Mouse (Mus musculus) neural tube, embryonic 13.5 days (tissue): ENCODE measurements around the gene Tmod1. TPM values are rescaled to one million over a fixed set of nuclear protein-coding genes. Genes with fewer than 3 reads are reported as not detected.

Experiments
- ATAC-seq: fragments of 200-750 bp; cut with Nextera tagmentation; 2 replicates; pipeline ENCODE4 v1.8.0; 2017; ENCODE audit warnings: low read depth, mild to moderate bottlenecking, moderate TSS enrichment, moderate library complexity
- H3K27ac ChIP-seq: fragments of 300-500 bp; sonication (generic); replicated peaks from 2 replicates; pipeline ENCODE4 v1.5.1; 2015; ENCODE audit warnings: moderate library complexity, mild to moderate bottlenecking, inconsistent platforms
- H3K27me3 ChIP-seq: fragments of 300-500 bp; sonication (generic); 2 replicates; pipeline ENCODE4 v1.6.1; 2015; ENCODE audit warnings: mild to moderate bottlenecking, inconsistent platforms
- H3K36me3 ChIP-seq: fragments of 300-500 bp; sonication (generic); 2 replicates; pipeline ENCODE4 v1.6.1; 2015; ENCODE audit warnings: mild to moderate bottlenecking, inconsistent platforms
- H3K4me1 ChIP-seq: fragments of 300-500 bp; sonication (generic); replicated peaks from 2 replicates; pipeline ENCODE4 v1.6.1; 2015; ENCODE audit warnings: inconsistent platforms
- H3K4me2 ChIP-seq: fragments of 300-500 bp; sonication (generic); 2 replicates; pipeline ENCODE4 v1.6.1; 2015; ENCODE audit warnings: inconsistent platforms, mild to moderate bottlenecking, moderate library complexity
- H3K4me3 ChIP-seq: fragments of 300-500 bp; sonication (generic); 2 replicates; pipeline ENCODE4 v1.5.1; 2015; ENCODE audit warnings: mild to moderate bottlenecking, inconsistent platforms
- H3K9ac ChIP-seq: fragments of 300-500 bp; sonication (generic); 2 replicates; pipeline ENCODE4 v1.6.1; 2015; ENCODE audit warnings: moderate library complexity, mild to moderate bottlenecking, inconsistent platforms
- H3K9me3 ChIP-seq: fragments of 300-500 bp; sonication (generic); 2 replicates; pipeline ENCODE4 v1.6.1; 2016; ENCODE audit warnings: inconsistent platforms
- WGBS: fragments of 180-500 bp; shearing (Covaris S2); methylation state at CpG from one replicate; pipeline ENCODE4 v1.1.7; 2015; 5-methylcytosine and 5-hydroxymethylcytosine counted together
- polyA plus RNA-seq: library from polyadenylated mRNA; unstranded; fragments of >200 nt; fragmentation: Nextera tagmentation; extraction: Ambion mirVana; gene quantifications from 2 replicates; pipeline ENCODE4 v1.2.1, GENCODE M21; 2015

Gene Tmod1
- polyA plus RNA-seq, 1 experiment from 2014 or later, result 3.8 TPM

DNA sequence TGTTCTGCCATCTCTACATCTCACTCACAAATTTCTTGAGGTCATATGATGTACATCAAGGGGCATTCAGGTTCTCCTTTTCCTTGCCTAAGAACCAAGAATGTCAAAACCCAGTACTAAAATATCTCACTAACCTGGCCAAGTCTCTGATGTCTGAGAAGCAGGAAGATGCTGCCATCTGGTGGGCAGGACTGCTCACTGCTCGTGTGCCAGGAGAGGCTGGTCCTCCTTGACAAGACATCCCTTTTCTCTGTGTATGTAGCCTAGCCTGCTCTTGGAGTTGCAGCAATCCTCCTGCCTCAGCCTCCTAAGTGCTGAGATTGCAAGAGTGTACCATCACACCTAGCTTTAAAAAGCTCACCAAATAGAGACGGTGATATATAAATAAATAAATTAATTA, 87.8 kb downstream of the Tmod1 start:
- WGBS, result 52% methylated on average over 2 of the region's 2 CpGs
- ATAC-seq, result peak; percentile 50; the same call in 1 of the 2 replicates
- H3K27ac ChIP-seq, result no peak overlapping the region
- no peak overlapping the region for H3K9ac ChIP-seq
- H3K27me3 ChIP-seq, result no peaks in the 10 kb centered on the region
- H3K4me1 ChIP-seq, result no peaks in the 10 kb centered on the region
- no peak overlapping the region for H3K4me3 ChIP-seq
- H3K9me3 ChIP-seq, result no peaks in the 10 kb centered on the region
- H3K36me3 ChIP-seq, result peaks cover 87% of the 10 kb centered on the region
- H3K4me2 ChIP-seq, result no peak overlapping the region

GRCm38 (mm10) chr4:46129311-46130004, 90.7 kb downstream of the Tmod1 start:
- no peak for ATAC-seq
- Histone ChIP-seq H3K27ac (no peak overlapping the region), H3K27me3 (no peaks in the 10 kb centered on the region), H3K4me3 (no peak overlapping the region), H3K4me1 (no peaks in the 10 kb centered on the region), H3K36me3 (peaks cover 85% of the 10 kb centered on the region), H3K9ac (no peak overlapping the region), H3K9me3 (no peaks in the 10 kb centered on the region), H3K4me2 (no peak overlapping the region)
- WGBS, result 90% methylated on average over 8 of the region's 8 CpGs

DNA sequence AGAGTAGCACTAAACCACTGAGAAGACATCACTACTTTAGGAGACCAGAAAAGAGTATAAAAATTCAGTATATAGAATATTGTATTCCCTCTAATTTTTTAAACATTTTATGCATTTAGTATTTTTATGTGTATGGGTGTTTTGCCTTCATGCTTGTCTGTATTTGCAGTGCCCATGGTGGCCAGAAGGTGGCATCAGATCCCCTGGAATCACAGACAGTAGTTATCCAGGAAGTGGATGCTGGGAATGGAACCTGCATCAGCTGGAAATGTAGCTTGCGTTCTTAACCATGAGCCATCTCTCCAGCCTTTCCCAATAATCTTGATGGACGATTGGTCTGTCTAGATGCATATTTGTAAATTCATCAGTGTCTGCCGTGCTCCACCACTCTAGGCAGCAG, 91.5 kb downstream of the Tmod1 start:
- no peak overlapping the region for H3K9ac ChIP-seq
- H3K4me3 ChIP-seq, result no peak overlapping the region
- no peak overlapping the region for H3K27ac ChIP-seq
- H3K36me3 ChIP-seq, result peaks cover 85% of the 10 kb centered on the region
- H3K4me2 ChIP-seq, result no peak overlapping the region
- WGBS, result 74% methylated on average over 3 of the region's 3 CpGs
- no peaks in the 10 kb centered on the region for H3K27me3 ChIP-seq
- H3K9me3 ChIP-seq, result no peaks in the 10 kb centered on the region
- ATAC-seq, result no peak
- H3K4me1 ChIP-seq, result no peaks in the 10 kb centered on the region

DNA sequence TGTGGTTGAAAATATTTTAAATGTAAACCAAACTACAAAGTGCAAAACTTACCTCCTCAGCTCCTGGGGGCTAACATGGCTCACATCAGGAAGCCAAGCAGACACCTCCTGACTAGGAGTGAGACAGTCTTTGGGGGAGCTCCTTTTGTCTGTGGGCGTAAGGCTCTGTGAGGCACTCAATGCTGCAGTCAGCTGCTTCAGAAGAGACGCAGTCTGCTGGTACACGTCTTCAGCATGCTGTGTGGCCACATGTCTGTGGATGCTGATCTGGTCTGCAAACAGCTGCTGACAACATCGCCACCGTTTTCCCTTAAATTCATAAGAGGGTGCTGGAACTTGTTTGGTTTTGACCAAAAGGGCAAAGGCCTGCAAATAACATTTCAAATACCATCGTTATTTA, 93.1 kb downstream of the Tmod1 start:
- no peak overlapping the region for H3K9ac ChIP-seq
- H3K4me3 ChIP-seq, result no peak overlapping the region
- H3K4me2 ChIP-seq, result no peak overlapping the region
- peaks cover 77% of the 10 kb centered on the region for H3K36me3 ChIP-seq
- ATAC-seq, result no peak
- no peaks in the 10 kb centered on the region for H3K27me3 ChIP-seq
- peaks cover 10% of the 10 kb centered on the region for H3K4me1 ChIP-seq
- WGBS, result 90% methylated on average over 6 of the region's 6 CpGs
- H3K9me3 ChIP-seq, result no peaks in the 10 kb centered on the region
- H3K27ac ChIP-seq, result no peak overlapping the region

GRCm38 (mm10) chr4:46137629-46138286, 99.0 kb downstream of the Tmod1 start:
- 10% methylated on average over 17 of the region's 17 CpGs for WGBS
- H3K4me3 ChIP-seq, result peak overlapping the region; percentile 91
- peak overlapping the region; percentile 93 for H3K4me2 ChIP-seq
- peak; percentile 87 for ATAC-seq
- peaks cover 39% of the 10 kb centered on the region for H3K4me1 ChIP-seq
- no peaks in the 10 kb centered on the region for H3K27me3 ChIP-seq
- peak overlapping the region; percentile 99 for H3K27ac ChIP-seq
- H3K36me3 ChIP-seq, result peaks cover 27% of the 10 kb centered on the region
- H3K9me3 ChIP-seq, result no peaks in the 10 kb centered on the region
- H3K9ac ChIP-seq, result peak overlapping the region; percentile 98

GRCm38 (mm10) chr4:46138287-46139222, 99.8 kb downstream of the Tmod1 start, which contains the start of the genes Ncbp1 and Tstd2:
Gene Ncbp1, plus strand, starts transcription at chr4:46138613.
Gene Tstd2, minus strand, starts transcription at chr4:46138694.
- under 1% methylated on average over 88 of the region's 90 CpGs for WGBS
- Histone ChIP-seq H3K4me2 (peak within 1 kb of the TSS; percentile 93), H3K27me3 (no peaks in the 10 kb centered on the region), H3K36me3 (peaks cover 20% of the 10 kb centered on the region), H3K9ac (peak within 1 kb of the TSS; percentile 98), H3K9me3 (no peaks in the 10 kb centered on the region), H3K4me1 (peaks cover 39% of the 10 kb centered on the region), H3K4me3 (peak within 1 kb of the TSS; percentile 91), H3K27ac (peak within 1 kb of the TSS; percentile 99)
- ATAC-seq, result peak; percentile 92

GRCm38 (mm10) chr4:46144323-46144722, 105.6 kb downstream of the Tmod1 start:
- Histone ChIP-seq H3K9ac (no peak overlapping the region), H3K27ac (no peak overlapping the region), H3K4me2 (no peak overlapping the region), H3K4me3 (no peak overlapping the region), H3K27me3 (no peaks in the 10 kb centered on the region), H3K9me3 (no peaks in the 10 kb centered on the region), H3K36me3 (peaks cover 32% of the 10 kb centered on the region), H3K4me1 (peaks cover 18% of the 10 kb centered on the region)
- ATAC-seq, result no peak
- WGBS, result 67% methylated on average over 3 of the region's 3 CpGs

- no peaks in the 10 kb centered on the region for H3K27me3 ChIP-seq
- H3K4me1 ChIP-seq, result no peaks in the 10 kb centered on the region
- no peak for ATAC-seq
- H3K36me3 ChIP-seq, result peaks cover 57% of the 10 kb centered on the region
- WGBS, result 97% methylated on average over 1 of the region's 1 CpGs
- H3K9ac ChIP-seq, result no peak overlapping the region
- no peak overlapping the region for H3K4me2 ChIP-seq
- H3K27ac ChIP-seq, result no peak overlapping the region
- H3K9me3 ChIP-seq, result no peaks in the 10 kb centered on the region
- no peak overlapping the region for H3K4me3 ChIP-seq
Observed at GRCm38 (mm10) chr4:46146881-46147280, 108.1 kb downstream of the Tmod1 start.

DNA sequence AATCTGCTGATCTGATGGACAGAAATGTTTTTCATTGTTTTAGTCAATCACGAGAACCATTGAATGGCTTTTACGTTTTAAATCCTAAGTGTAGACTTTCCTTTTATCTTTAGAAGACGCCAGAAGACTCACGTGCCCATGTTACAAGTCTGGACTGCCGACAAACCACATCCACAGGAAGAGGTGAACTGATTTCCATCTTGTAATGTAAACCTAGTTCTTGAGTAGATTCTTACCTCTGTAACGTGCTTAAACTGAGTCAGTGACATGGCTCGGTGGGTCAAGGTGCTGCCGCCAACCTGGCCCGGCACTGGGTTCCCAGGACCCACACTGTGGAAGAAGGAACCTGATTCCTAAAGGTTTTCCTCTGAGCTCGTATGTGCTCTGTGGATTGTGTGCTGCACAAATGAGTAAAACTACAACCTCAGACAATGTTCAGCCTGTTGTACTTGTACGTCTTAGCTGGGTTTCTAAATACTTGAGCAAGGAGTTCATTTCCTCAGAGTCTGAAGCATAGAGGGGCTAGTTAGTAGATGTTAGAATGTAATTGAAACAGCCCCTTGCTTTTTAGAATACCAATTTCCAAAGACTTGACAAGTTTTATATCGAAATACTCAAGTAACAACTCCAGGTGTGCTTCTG, 113.3 kb downstream of the Tmod1 start:
- Histone ChIP-seq H3K27ac (no peak overlapping the region), H3K9ac (no peak overlapping the region), H3K4me1 (no peaks in the 10 kb centered on the region), H3K4me2 (no peak overlapping the region), H3K27me3 (no peaks in the 10 kb centered on the region), H3K36me3 (peaks cover 92% of the 10 kb centered on the region), H3K9me3 (no peaks in the 10 kb centered on the region), H3K4me3 (no peak overlapping the region)
- ATAC-seq, result no peak
- 95% methylated on average over 12 of the region's 12 CpGs for WGBS

DNA sequence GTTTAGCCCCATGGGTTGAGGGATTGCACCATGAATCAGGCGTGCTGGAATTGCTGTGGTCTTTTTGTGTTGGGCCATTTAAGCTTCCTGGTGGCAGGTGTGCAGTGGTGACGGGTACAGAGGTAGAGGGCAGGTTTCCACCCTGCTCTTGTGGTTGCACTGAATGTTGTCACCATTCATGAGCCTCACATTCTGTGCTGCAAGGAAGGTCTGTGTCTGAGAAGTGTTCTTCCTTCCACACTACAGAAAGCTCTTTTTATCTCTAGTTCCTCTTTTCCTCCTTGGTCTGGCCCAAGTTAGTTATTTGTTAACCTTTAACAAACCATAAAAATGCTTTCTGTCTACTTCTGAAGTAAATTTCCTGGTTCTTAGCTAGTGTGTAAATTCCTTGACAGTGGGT, 125.3 kb downstream of the Tmod1 start:
- 85% methylated on average over 2 of the region's 2 CpGs for WGBS
- no peak overlapping the region for H3K4me2 ChIP-seq
- H3K27me3 ChIP-seq, result no peaks in the 10 kb centered on the region
- no peaks in the 10 kb centered on the region for H3K9me3 ChIP-seq
- H3K4me3 ChIP-seq, result no peak overlapping the region
- H3K9ac ChIP-seq, result no peak overlapping the region
- H3K4me1 ChIP-seq, result no peaks in the 10 kb centered on the region
- peaks cover 96% of the 10 kb centered on the region for H3K36me3 ChIP-seq
- H3K27ac ChIP-seq, result no peak overlapping the region
- ATAC-seq, result no peak
